Mouse (Mus musculus) olfactory bulb, adult 2 months (tissue): Measurements from ENCODE around the gene Ireb2.

Source experiments
- CTCF ChIP-seq: fragments of 200-500 bp; IDR thresholded peaks from 2 replicates; pipeline ENCODE4 v1.5.1; 2012; ENCODE audit warnings: low read depth, mild to moderate bottlenecking, low read length, moderate library complexity; ENCODE audit not compliant: insufficient read depth
- POLR2A ChIP-seq: fragments of 200-500 bp; IDR thresholded peaks from 2 replicates; pipeline ENCODE4 v1.6.1; 2012; ENCODE audit warnings: mild to moderate bottlenecking, low read depth, low read length, moderate library complexity; ENCODE audit not compliant: insufficient read depth

DNA sequence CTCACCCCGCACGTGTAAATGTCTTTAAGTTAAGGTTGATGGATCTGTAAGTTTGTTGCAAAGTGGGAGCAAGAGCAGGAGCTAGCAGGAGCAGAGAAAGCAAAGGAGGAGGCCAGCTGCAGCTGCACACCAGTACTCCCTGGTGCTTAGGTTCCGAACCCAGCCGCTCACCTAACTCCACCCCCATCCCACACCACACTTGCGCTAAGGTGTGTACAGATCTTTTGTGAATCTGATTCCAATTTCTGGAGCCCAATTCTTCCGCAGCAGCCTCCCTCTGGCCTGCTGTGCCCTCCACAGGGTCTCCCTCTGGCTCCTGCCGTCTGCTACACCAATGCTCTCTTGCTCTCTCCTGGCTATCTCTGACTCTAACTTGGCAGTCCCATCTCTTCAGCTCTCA is 25.8 kb upstream of the Ireb2 start:
- TF ChIP-seq CTCF (no peak), POLR2A (no peak)
